Mouse (Mus musculus): ENCODE measurements around the gene Tmem273. TPM values are rescaled to one million over a fixed set of nuclear protein-coding genes. Genes with fewer than 3 reads are reported as not detected.

Gene Tmem273
- polyA plus RNA-seq, 1 experiment from 2014 or later, result 0.82 TPM

GRCm38 (mm10) chr14:32861656-32862055 lies 75.9 kb downstream of the Tmem273 start:
- peaks cover 30% of the 10 kb centered on the region for H3K4me1 ChIP-seq (replicated peaks; ENCODE audit: control insufficient read depth, insufficient read depth, low read length)
- WGBS, result 33% methylated on average over 2 of the region's 2 CpGs
- H3K9me3 ChIP-seq (ENCODE audit: control insufficient read depth, low read length), result no peaks in the 10 kb centered on the region
- ATAC-seq (ENCODE audit: low read depth), result peak; percentile 30
- H3K27ac ChIP-seq (ENCODE audit: low read length), result peak overlapping the region; percentile 90
- no peaks in the 10 kb centered on the region; the same call in 1 of the 2 replicates for H3K27me3 ChIP-seq (ENCODE audit: control insufficient read depth, insufficient read depth, low read depth, low read length)
- H3K36me3 ChIP-seq (ENCODE audit: control insufficient read depth, insufficient read depth, low read length), result peaks cover 2% of the 10 kb centered on the region
- no peak overlapping the region for H3K4me2 ChIP-seq (ENCODE audit: low read depth, low read length)
- 0 out of 2 replicates have a peak overlapping the region, but pooled peaks have one; percentile 11 for H3K9ac ChIP-seq (ENCODE audit: low read length)
- H3K4me3 ChIP-seq (ENCODE audit: low read length), result no peak overlapping the region

DNA sequence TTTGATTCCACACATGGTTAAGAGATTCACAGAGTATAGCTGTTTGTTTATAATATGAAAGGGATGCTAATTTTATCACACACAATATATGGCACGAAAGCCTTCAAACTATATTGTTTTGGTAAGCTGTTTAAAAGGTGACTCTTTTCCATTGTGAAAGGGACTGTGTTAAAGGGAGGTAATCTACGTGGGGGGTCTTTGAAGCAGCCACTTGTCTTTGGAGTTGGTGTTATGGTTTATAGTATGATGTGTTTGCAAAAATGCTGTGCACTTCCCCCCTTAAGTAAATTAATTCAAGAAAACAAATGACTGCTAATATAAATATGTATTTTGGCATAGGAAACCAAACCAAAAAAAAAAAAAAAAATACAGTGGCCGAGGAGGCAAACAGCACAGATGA lies 79.6 kb downstream of the Tmem273 start:
- no peaks in the 10 kb centered on the region for H3K9me3 ChIP-seq (ENCODE audit: control insufficient read depth, low read length)
- peaks cover 23% of the 10 kb centered on the region for H3K4me1 ChIP-seq (replicated peaks; ENCODE audit: control insufficient read depth, insufficient read depth, low read length)
- no peaks in the 10 kb centered on the region for H3K27me3 ChIP-seq (ENCODE audit: control insufficient read depth, insufficient read depth, low read depth, low read length)
- no peak overlapping the region for H3K4me3 ChIP-seq (ENCODE audit: low read length)
- H3K4me2 ChIP-seq (ENCODE audit: low read depth, low read length), result no peak overlapping the region
- ATAC-seq (ENCODE audit: low read depth), result no peak
- WGBS, result 35% methylated on average over 3 of the region's 3 CpGs
- H3K9ac ChIP-seq (ENCODE audit: low read length), result no peak overlapping the region
- peak overlapping the region; percentile 19 for H3K27ac ChIP-seq (ENCODE audit: low read length)
- H3K36me3 ChIP-seq (ENCODE audit: control insufficient read depth, insufficient read depth, low read length), result peaks cover 2% of the 10 kb centered on the region

Other genes starting within 250 kb of the Tmem273 start
- gene Prrxl1, start 186.6 kb upstream of the Tmem273 start, polyA plus RNA-seq (2015; fragmentation: Nextera tagmentation; extraction: Ambion mirVana), result 0.14 and 0.18 TPM in 2 replicates
- gene 3425401B19Rik, start 100.7 kb upstream of the Tmem273 start, polyA plus RNA-seq (2015; fragmentation: Nextera tagmentation; extraction: Ambion mirVana), result 0.34 and 0.40 TPM in 2 replicates
- 0.11 and 0.36 TPM in 2 replicates for gene Fam170b, start 48.0 kb downstream of the Tmem273 start, polyA plus RNA-seq (2015; fragmentation: Nextera tagmentation; extraction: Ambion mirVana)
- 67.3 and 72.1 TPM in 2 replicates for gene Vstm4, start 70.8 kb downstream of the Tmem273 start, polyA plus RNA-seq (2015; fragmentation: Nextera tagmentation; extraction: Ambion mirVana)
- 0.29 and 0.68 TPM in 2 replicates for gene Lrrc18, start 205.4 kb downstream of the Tmem273 start, polyA plus RNA-seq (2015; fragmentation: Nextera tagmentation; extraction: Ambion mirVana)

Data from lung, embryonic 16.5 days (tissue).